Mouse (Mus musculus): ENCODE data around the gene Fam160b1.

DNA sequence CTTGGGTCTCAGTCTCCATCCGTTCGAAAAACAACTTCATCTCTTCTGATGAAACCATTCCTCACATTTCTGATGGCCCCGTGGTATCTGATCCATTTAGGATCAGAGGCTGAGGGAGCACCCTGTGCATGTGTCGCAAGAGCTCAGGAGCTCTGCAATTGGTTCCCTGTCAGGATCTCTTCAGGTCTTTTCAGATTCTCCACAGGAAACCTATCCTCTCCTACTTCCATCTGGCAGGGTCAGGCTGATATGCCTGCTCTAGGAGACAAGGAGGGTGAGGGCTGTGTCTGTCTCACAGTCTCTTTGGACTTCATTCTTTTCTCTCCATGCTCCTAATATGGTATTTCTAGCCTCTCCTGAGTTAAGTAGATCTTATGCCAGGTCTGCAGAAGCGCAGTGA lies 2.7 kb upstream of the Fam160b1 start:
- TF ChIP-seq CTCF (IDR thresholded peaks at IDR 0.05; ENCODE audit: control insufficient read depth, insufficient read depth, low read length) (no peak), POLR2A (IDR thresholded peaks at IDR 0.05; ENCODE audit: borderline replicate concordance, control insufficient read depth, low read depth, low read length) (no peak)
